Mouse (Mus musculus): ENCODE results near the gene H2-Q2. TPM values are rescaled to one million over a fixed set of nuclear protein-coding genes. Genes with fewer than 3 reads are reported as not detected.
A peak's percentile ranks its signal among the peaks of the same experiment; 100 is the strongest.
"Not testable (repeated sequence)": the region's sequence is repeated elsewhere in the genome, so short reads cannot be mapped to it uniquely, and the experiment has no call there.

H2-Q2 gene
- total and polyA plus RNA-seq, 3 experiments, result 0.19 to 4.1 TPM; not detected in 1

DNA sequence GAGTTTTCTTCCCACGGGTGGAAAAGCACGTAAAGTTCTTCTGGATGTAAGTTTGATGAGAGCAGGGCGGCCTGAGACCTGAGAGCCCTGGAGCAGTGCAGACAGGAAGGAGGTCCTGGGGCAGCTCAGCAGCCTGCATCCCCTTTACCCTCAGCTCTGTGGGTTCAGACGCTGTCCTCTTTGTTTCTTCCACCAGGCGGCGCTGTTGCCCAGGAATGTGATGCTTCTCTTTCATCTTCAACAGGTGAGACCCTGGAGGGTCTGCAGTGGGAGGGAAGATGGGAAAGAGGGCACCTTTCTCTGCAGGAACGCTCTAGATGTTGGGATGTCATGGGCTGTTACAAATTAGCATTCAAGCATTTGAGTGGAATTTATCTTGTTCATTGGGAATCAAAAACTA is 47.8 kb downstream of the H2-Q2 start:
- H3K36me3 ChIP-seq (ENCODE audit: control insufficient read depth in 1 of 2, insufficient read depth in 2 of 2, low read length in 2 of 2); H3K27ac ChIP-seq (ENCODE audit: control insufficient read depth, low read depth, low read length); H3K27me3 ChIP-seq (ENCODE audit: control insufficient read depth in 1 of 2, insufficient read depth in 2 of 2, low read length in 2 of 2); H3K9ac ChIP-seq (ENCODE audit: control insufficient read depth, low read depth, low read length, poor library complexity, severe bottlenecking); H3K9me3 ChIP-seq (replicated peaks; ENCODE audit: insufficient read depth, low read length); H3K4me1 ChIP-seq (ENCODE audit: control insufficient read depth in 1 of 2, insufficient read depth in 2 of 2, low read length in 2 of 2); H3K79me2 ChIP-seq (ENCODE audit: control insufficient read depth, insufficient read depth, low read length, poor library complexity); H3K4me3 ChIP-seq (ENCODE audit: control insufficient read depth in 1 of 2, insufficient read depth in 1 of 2, low read depth in 2 of 2, low read length in 2 of 2): not testable (repeated sequence)
- peak; percentile 54 for DNase-seq (ENCODE audit: low read depth, low spot score)
- TF ChIP-seq CTCF (IDR thresholded peaks at IDR 0.05 in 2 of 3, conservative IDR thresholded peaks at IDR 0.05 in 1 of 3; ENCODE audit: control insufficient read depth in 1 of 3, insufficient read depth in 1 of 3, low read depth in 2 of 3, low read length in 3 of 3, poor library complexity in 1 of 3, severe bottlenecking in 1 of 3), result peak; percentile 23 to 41 (median 25); a peak in 5 of 6 replicates
- TF ChIP-seq RAD21 (IDR thresholded peaks at IDR 0.05; ENCODE audit: low read depth, low read length), result peak; percentile 8
- peak; percentile 23 for TF ChIP-seq SMC3 (IDR thresholded peaks at IDR 0.05; ENCODE audit: low read depth, low read length)

DNA sequence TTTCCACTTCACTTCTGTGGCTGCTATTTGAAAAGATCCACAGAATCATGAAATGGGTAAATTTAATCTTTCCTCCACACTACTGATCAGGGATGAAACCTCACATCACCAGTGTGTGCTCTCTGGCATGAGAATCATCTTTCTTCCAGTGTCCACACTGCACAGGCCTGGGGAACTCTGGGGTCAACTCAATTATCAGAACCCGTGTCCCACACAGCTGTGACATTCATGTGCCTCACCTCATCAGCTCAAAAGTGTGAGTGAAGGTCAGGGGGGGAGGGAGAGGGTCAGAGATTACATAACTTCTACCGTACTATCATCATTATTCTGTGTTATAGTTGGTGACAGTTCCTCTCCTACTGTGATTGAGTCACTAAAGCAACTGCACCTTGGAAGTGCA is 50.6 kb downstream of the H2-Q2 start:
- not testable (repeated sequence) for H3K4me3 ChIP-seq (ENCODE audit: control insufficient read depth in 1 of 2, insufficient read depth in 1 of 2, low read depth in 2 of 2, low read length in 2 of 2); H3K9me3 ChIP-seq (replicated peaks; ENCODE audit: insufficient read depth, low read length); H3K79me2 ChIP-seq (ENCODE audit: control insufficient read depth, insufficient read depth, low read length, poor library complexity); H3K9ac ChIP-seq (ENCODE audit: control insufficient read depth, low read depth, low read length, poor library complexity, severe bottlenecking); H3K27me3 ChIP-seq (ENCODE audit: control insufficient read depth in 1 of 2, insufficient read depth in 2 of 2, low read length in 2 of 2); DNase-seq (ENCODE audit: low read depth, low spot score); H3K4me1 ChIP-seq (ENCODE audit: control insufficient read depth in 1 of 2, insufficient read depth in 2 of 2, low read length in 2 of 2); H3K36me3 ChIP-seq (ENCODE audit: control insufficient read depth in 1 of 2, insufficient read depth in 2 of 2, low read length in 2 of 2); H3K27ac ChIP-seq (ENCODE audit: control insufficient read depth, low read depth, low read length)

DNA sequence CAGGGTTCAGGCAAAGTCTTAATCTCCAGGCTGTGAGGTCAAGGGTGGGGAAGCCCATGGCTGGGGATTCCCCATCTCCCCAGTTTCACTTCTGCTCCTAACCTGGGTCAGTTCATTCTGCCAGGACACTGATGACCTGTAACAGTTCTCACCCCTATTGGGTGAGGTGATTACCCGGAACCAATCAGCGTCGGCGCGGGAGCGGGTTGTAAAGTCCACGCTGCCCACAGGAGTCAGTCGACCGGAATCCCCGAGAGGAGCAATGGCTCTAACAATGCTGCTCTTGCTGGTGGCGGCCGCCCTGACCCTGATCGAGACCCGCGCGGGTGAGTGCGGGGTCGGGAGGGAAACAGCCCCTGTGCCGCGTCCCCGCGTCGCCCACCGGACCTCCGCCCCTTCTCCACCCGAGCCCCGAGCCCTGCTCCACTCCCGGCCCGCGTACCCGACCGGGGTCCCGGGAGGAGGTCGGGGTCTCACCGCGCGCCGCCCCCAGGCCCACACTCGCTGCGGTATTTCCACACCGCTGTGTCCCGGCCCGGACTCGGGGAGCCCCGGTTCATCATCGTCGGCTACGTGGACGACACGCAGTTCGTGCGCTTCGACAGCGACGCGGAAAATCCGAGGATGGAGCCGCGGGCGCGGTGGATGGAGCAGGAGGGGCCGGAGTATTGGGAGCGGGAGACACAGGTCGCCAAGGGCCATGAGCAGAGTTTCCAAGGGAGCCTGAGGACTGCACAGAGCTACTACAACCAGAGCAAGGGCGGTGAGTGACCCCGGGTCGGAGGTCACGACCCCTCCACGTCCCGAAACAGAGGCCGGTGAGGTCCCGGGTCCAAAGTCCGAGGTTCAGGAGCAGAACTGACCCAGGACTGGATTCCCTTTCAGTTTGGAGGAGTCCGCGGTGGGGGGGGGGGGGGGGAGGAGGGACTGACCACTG is 52.1 kb downstream of the H2-Q2 start:
- H3K27me3 ChIP-seq (ENCODE audit: control insufficient read depth in 1 of 2, insufficient read depth in 2 of 2, low read length in 2 of 2); H3K27ac ChIP-seq (ENCODE audit: control insufficient read depth, low read depth, low read length); H3K4me1 ChIP-seq (ENCODE audit: control insufficient read depth in 1 of 2, insufficient read depth in 2 of 2, low read length in 2 of 2); H3K9me3 ChIP-seq (replicated peaks; ENCODE audit: insufficient read depth, low read length); DNase-seq (ENCODE audit: low read depth, low spot score); H3K36me3 ChIP-seq (ENCODE audit: control insufficient read depth in 1 of 2, insufficient read depth in 2 of 2, low read length in 2 of 2); H3K79me2 ChIP-seq (ENCODE audit: control insufficient read depth, insufficient read depth, low read length, poor library complexity); H3K9ac ChIP-seq (ENCODE audit: control insufficient read depth, low read depth, low read length, poor library complexity, severe bottlenecking); H3K4me3 ChIP-seq (ENCODE audit: control insufficient read depth in 1 of 2, insufficient read depth in 1 of 2, low read depth in 2 of 2, low read length in 2 of 2): not testable (repeated sequence)

Other genes with a start within 250 kb of the H2-Q2 start
- not detected in 2 replicates for gene Ly6g5c, start 234.0 kb upstream of the H2-Q2 start, total RNA-seq (2012; rRNA removed)
- not detected for gene Ly6g5c, start 234.0 kb upstream of the H2-Q2 start, polyA plus RNA-seq (2012; ENCODE audit: insufficient read depth in 1 of 2, insufficient read length in 2 of 2, low read depth in 1 of 2, low replicate concordance in 2 of 2, missing spikeins in 1 of 2)
- 0.49 and 0.65 TPM in 2 replicates for gene Ly6g5b, start 226.8 kb upstream of the H2-Q2 start, total RNA-seq (2012; rRNA removed)
- gene Ly6g5b, start 226.8 kb upstream of the H2-Q2 start, polyA plus RNA-seq (2012; ENCODE audit: insufficient read depth in 1 of 2, insufficient read length in 2 of 2, low read depth in 1 of 2, low replicate concordance in 2 of 2, missing spikeins in 1 of 2), result 1 to 10 TPM in 1 of 2 experiments, not detected in 1; 1.4 TPM
- 44.7 and 44.9 TPM in 2 replicates for gene Gpank1, start 220.8 kb upstream of the H2-Q2 start, total RNA-seq (2012; rRNA removed)
- gene Gpank1, start 220.8 kb upstream of the H2-Q2 start, polyA plus RNA-seq (2012; ENCODE audit: insufficient read depth in 1 of 2, insufficient read length in 2 of 2, low read depth in 1 of 2, low replicate concordance in 2 of 2, missing spikeins in 1 of 2), result 10 to 100 TPM in 1 of 2 experiments, not detected in 1; 40.4 TPM
- gene Csnk2b, start 220.2 kb upstream of the H2-Q2 start, total RNA-seq (2012; rRNA removed), result 193 and 222 TPM in 2 replicates
- gene Csnk2b, start 220.2 kb upstream of the H2-Q2 start, polyA plus RNA-seq (2012; ENCODE audit: insufficient read depth in 1 of 2, insufficient read length in 2 of 2, low read depth in 1 of 2, low replicate concordance in 2 of 2, missing spikeins in 1 of 2), result 100 to 1,000 TPM in 1 of 2 experiments, not detected in 1; 607 TPM
- 9.3 and 13.6 TPM in 2 replicates for gene D17H6S53E, start 215.9 kb upstream of the H2-Q2 start, total RNA-seq (2012; rRNA removed)
- 10 to 100 TPM in 1 of 2 experiments, not detected in 1; 11.6 TPM for gene D17H6S53E, start 215.9 kb upstream of the H2-Q2 start, polyA plus RNA-seq (2012; ENCODE audit: insufficient read depth in 1 of 2, insufficient read length in 2 of 2, low read depth in 1 of 2, low replicate concordance in 2 of 2, missing spikeins in 1 of 2)
- 0.15 TPM in 1 of 2 replicates, not detected in the other for gene Apom, start 210.2 kb upstream of the H2-Q2 start, total RNA-seq (2012; rRNA removed)
- under 1 TPM in 1 of 2 experiments, not detected in 1; 0.79 TPM for gene Apom, start 210.2 kb upstream of the H2-Q2 start, polyA plus RNA-seq (2012; ENCODE audit: insufficient read depth in 1 of 2, insufficient read length in 2 of 2, low read depth in 1 of 2, low replicate concordance in 2 of 2, missing spikeins in 1 of 2)
- gene Bag6, start 207.1 kb upstream of the H2-Q2 start, total RNA-seq (2012; rRNA removed), result 98.2 and 102 TPM in 2 replicates
- gene Bag6, start 207.1 kb upstream of the H2-Q2 start, polyA plus RNA-seq (2012; ENCODE audit: insufficient read depth in 1 of 2, insufficient read length in 2 of 2, low read depth in 1 of 2, low replicate concordance in 2 of 2, missing spikeins in 1 of 2), result 100 to 1,000 TPM in 1 of 2 experiments, not detected in 1; 283 TPM
- 87.6 and 102 TPM in 2 replicates for gene Prrc2a, start 177.3 kb upstream of the H2-Q2 start, total RNA-seq (2012; rRNA removed)
- 100 to 1,000 TPM in 1 of 2 experiments, 10 to 100 TPM in 1; 71.0 to 663 TPM for gene Prrc2a, start 177.3 kb upstream of the H2-Q2 start, polyA plus RNA-seq (2012; ENCODE audit: insufficient read depth in 1 of 2, insufficient read length in 2 of 2, low read depth in 1 of 2, low replicate concordance in 2 of 2, missing spikeins in 1 of 2)
- gene Aif1, start 166.2 kb upstream of the H2-Q2 start, total RNA-seq (2012; rRNA removed), result 0.29 and 0.42 TPM in 2 replicates
- gene Aif1, start 166.2 kb upstream of the H2-Q2 start, polyA plus RNA-seq (2012; ENCODE audit: insufficient read depth in 1 of 2, insufficient read length in 2 of 2, low read depth in 1 of 2, low replicate concordance in 2 of 2, missing spikeins in 1 of 2), result under 1 TPM in 1 of 2 experiments, not detected in 1; 0.45 TPM
- gene Lst1, start 153.8 kb upstream of the H2-Q2 start, total RNA-seq (2012; rRNA removed), result 15.2 and 16.9 TPM in 2 replicates
- 10 to 100 TPM in 1 of 2 experiments, not detected in 1; 29.0 TPM for gene Lst1, start 153.8 kb upstream of the H2-Q2 start, polyA plus RNA-seq (2012; ENCODE audit: insufficient read depth in 1 of 2, insufficient read length in 2 of 2, low read depth in 1 of 2, low replicate concordance in 2 of 2, missing spikeins in 1 of 2)
- gene Ltb, start 147.8 kb upstream of the H2-Q2 start, total RNA-seq (2012; rRNA removed), result 0.75 and 1.1 TPM in 2 replicates
- 1 to 10 TPM in 1 of 2 experiments, not detected in 1; 1.5 TPM for gene Ltb, start 147.8 kb upstream of the H2-Q2 start, polyA plus RNA-seq (2012; ENCODE audit: insufficient read depth in 1 of 2, insufficient read length in 2 of 2, low read depth in 1 of 2, low replicate concordance in 2 of 2, missing spikeins in 1 of 2)
- 0.95 and 1.2 TPM in 2 replicates for gene Tnf, start 140.2 kb upstream of the H2-Q2 start, total RNA-seq (2012; rRNA removed)
- 1 to 10 TPM in 1 of 2 experiments, not detected in 1; 2.0 TPM for gene Tnf, start 140.2 kb upstream of the H2-Q2 start, polyA plus RNA-seq (2012; ENCODE audit: insufficient read depth in 1 of 2, insufficient read length in 2 of 2, low read depth in 1 of 2, low replicate concordance in 2 of 2, missing spikeins in 1 of 2)
- not detected in 2 replicates for gene Lta, start 136.9 kb upstream of the H2-Q2 start, total RNA-seq (2012; rRNA removed)
- gene Lta, start 136.9 kb upstream of the H2-Q2 start, polyA plus RNA-seq (2012; ENCODE audit: insufficient read depth in 1 of 2, insufficient read length in 2 of 2, low read depth in 1 of 2, low replicate concordance in 2 of 2, missing spikeins in 1 of 2), result under 1 TPM in 1 of 2 experiments, not detected in 1; 0.24 TPM
- gene Gm16181, start 121.4 kb upstream of the H2-Q2 start, total RNA-seq (2012; rRNA removed), result not detected in 2 replicates
- under 1 TPM in 1 of 2 experiments, not detected in 1; 0.58 TPM for gene Gm16181, start 121.4 kb upstream of the H2-Q2 start, polyA plus RNA-seq (2012; ENCODE audit: insufficient read depth in 1 of 2, insufficient read length in 2 of 2, low read depth in 1 of 2, low replicate concordance in 2 of 2, missing spikeins in 1 of 2)
- 0.46 and 0.56 TPM in 2 replicates for gene Atp6v1g2, start 108.6 kb upstream of the H2-Q2 start, total RNA-seq (2012; rRNA removed)
- gene Atp6v1g2, start 108.6 kb upstream of the H2-Q2 start, polyA plus RNA-seq (2012; ENCODE audit: insufficient read depth in 1 of 2, insufficient read length in 2 of 2, low read depth in 1 of 2, low replicate concordance in 2 of 2, missing spikeins in 1 of 2), result 1 to 10 TPM in 1 of 2 experiments, not detected in 1; 4.7 TPM
- gene Nfkbil1, start 106.5 kb upstream of the H2-Q2 start, total RNA-seq (2012; rRNA removed), result 10.1 and 10.3 TPM in 2 replicates
- 10 to 100 TPM in 1 of 2 experiments, not detected in 1; 26.0 TPM for gene Nfkbil1, start 106.5 kb upstream of the H2-Q2 start, polyA plus RNA-seq (2012; ENCODE audit: insufficient read depth in 1 of 2, insufficient read length in 2 of 2, low read depth in 1 of 2, low replicate concordance in 2 of 2, missing spikeins in 1 of 2)
- gene Ddx39b, start 100.5 kb upstream of the H2-Q2 start, total RNA-seq (2012; rRNA removed), result 206 and 270 TPM in 2 replicates
- 100 to 1,000 TPM; 581 to 787 TPM for gene Ddx39b, start 100.5 kb upstream of the H2-Q2 start, polyA plus RNA-seq (2012; ENCODE audit: insufficient read depth in 1 of 2, insufficient read length in 2 of 2, low read depth in 1 of 2, low replicate concordance in 2 of 2, missing spikeins in 1 of 2)
- gene H2-D1, start 79.5 kb upstream of the H2-Q2 start, total RNA-seq (2012; rRNA removed), result 58.7 and 60.1 TPM in 2 replicates
- 10 to 100 TPM in 1 of 2 experiments, not detected in 1; 97.9 TPM for gene H2-D1, start 79.5 kb upstream of the H2-Q2 start, polyA plus RNA-seq (2012; ENCODE audit: insufficient read depth in 1 of 2, insufficient read length in 2 of 2, low read depth in 1 of 2, low replicate concordance in 2 of 2, missing spikeins in 1 of 2)
- gene H2-Q1, start 21.8 kb upstream of the H2-Q2 start, total RNA-seq (2012; rRNA removed), result 1.7 TPM in 2 replicates
- under 1 TPM in 1 of 2 experiments, not detected in 1; 0.52 TPM for gene H2-Q1, start 21.8 kb upstream of the H2-Q2 start, polyA plus RNA-seq (2012; ENCODE audit: insufficient read depth in 1 of 2, insufficient read length in 2 of 2, low read depth in 1 of 2, low replicate concordance in 2 of 2, missing spikeins in 1 of 2)
- gene H2-Q4, start 37.4 kb downstream of the H2-Q2 start, total RNA-seq (2012; rRNA removed), result 8.9 and 9.1 TPM in 2 replicates
- gene H2-Q4, start 37.4 kb downstream of the H2-Q2 start, polyA plus RNA-seq (2012; ENCODE audit: insufficient read depth in 1 of 2, insufficient read length in 2 of 2, low read depth in 1 of 2, low replicate concordance in 2 of 2, missing spikeins in 1 of 2), result 10 to 100 TPM in 1 of 2 experiments, not detected in 1; 25.5 TPM
- 1.4 and 1.8 TPM in 2 replicates for gene H2-Q6, start 82.6 kb downstream of the H2-Q2 start, total RNA-seq (2012; rRNA removed)
- gene H2-Q6, start 82.6 kb downstream of the H2-Q2 start, polyA plus RNA-seq (2012; ENCODE audit: insufficient read depth in 1 of 2, insufficient read length in 2 of 2, low read depth in 1 of 2, low replicate concordance in 2 of 2, missing spikeins in 1 of 2), result 10 to 100 TPM in 1 of 2 experiments, not detected in 1; 11.7 TPM
- gene H2-Q7, start 96.9 kb downstream of the H2-Q2 start, total RNA-seq (2012; rRNA removed), result 0.23 TPM in 1 of 2 replicates, not detected in the other
- 1 to 10 TPM in 1 of 2 experiments, not detected in 1; 4.0 TPM for gene H2-Q7, start 96.9 kb downstream of the H2-Q2 start, polyA plus RNA-seq (2012; ENCODE audit: insufficient read depth in 1 of 2, insufficient read length in 2 of 2, low read depth in 1 of 2, low replicate concordance in 2 of 2, missing spikeins in 1 of 2)
- gene H2-Q10, start 127.8 kb downstream of the H2-Q2 start, total RNA-seq (2012; rRNA removed), result 0.13 and 0.15 TPM in 2 replicates
- gene H2-Q10, start 127.8 kb downstream of the H2-Q2 start, polyA plus RNA-seq (2012; ENCODE audit: insufficient read depth in 1 of 2, insufficient read length in 2 of 2, low read depth in 1 of 2, low replicate concordance in 2 of 2, missing spikeins in 1 of 2), result 1 to 10 TPM in 1 of 2 experiments, not detected in 1; 8.9 TPM
- gene Pou5f1, start 163.8 kb downstream of the H2-Q2 start, total RNA-seq (2012; rRNA removed), result not detected in 2 replicates
- not detected for gene Pou5f1, start 163.8 kb downstream of the H2-Q2 start, polyA plus RNA-seq (2012; ENCODE audit: insufficient read depth in 1 of 2, insufficient read length in 2 of 2, low read depth in 1 of 2, low replicate concordance in 2 of 2, missing spikeins in 1 of 2)
- 16.6 and 20.3 TPM in 2 replicates for gene Tcf19, start 174.6 kb downstream of the H2-Q2 start, total RNA-seq (2012; rRNA removed)
- 10 to 100 TPM in 1 of 2 experiments, not detected in 1; 25.7 TPM for gene Tcf19, start 174.6 kb downstream of the H2-Q2 start, polyA plus RNA-seq (2012; ENCODE audit: insufficient read depth in 1 of 2, insufficient read length in 2 of 2, low read depth in 1 of 2, low replicate concordance in 2 of 2, missing spikeins in 1 of 2)
- 11.6 and 14.3 TPM in 2 replicates for gene Cchcr1, start 174.9 kb downstream of the H2-Q2 start, total RNA-seq (2012; rRNA removed)
- gene Cchcr1, start 174.9 kb downstream of the H2-Q2 start, polyA plus RNA-seq (2012; ENCODE audit: insufficient read depth in 1 of 2, insufficient read length in 2 of 2, low read depth in 1 of 2, low replicate concordance in 2 of 2, missing spikeins in 1 of 2), result 10 to 100 TPM in 1 of 2 experiments, not detected in 1; 21.7 TPM
- gene Psors1c2, start 191.0 kb downstream of the H2-Q2 start, total RNA-seq (2012; rRNA removed), result 0.20 and 0.27 TPM in 2 replicates
- gene Psors1c2, start 191.0 kb downstream of the H2-Q2 start, polyA plus RNA-seq (2012; ENCODE audit: insufficient read depth in 1 of 2, insufficient read length in 2 of 2, low read depth in 1 of 2, low replicate concordance in 2 of 2, missing spikeins in 1 of 2), result 1 to 10 TPM in 1 of 2 experiments, not detected in 1; 1.3 TPM
- gene Cdsn, start 209.9 kb downstream of the H2-Q2 start, total RNA-seq (2012; rRNA removed), result 0.08 and 0.23 TPM in 2 replicates
- gene Cdsn, start 209.9 kb downstream of the H2-Q2 start, polyA plus RNA-seq (2012; ENCODE audit: insufficient read depth in 1 of 2, insufficient read length in 2 of 2, low read depth in 1 of 2, low replicate concordance in 2 of 2, missing spikeins in 1 of 2), result under 1 TPM in 1 of 2 experiments, not detected in 1; 0.79 TPM
- gene 2300002M23Rik, start 225.2 kb downstream of the H2-Q2 start, total RNA-seq (2012; rRNA removed), result not detected in 2 replicates
- gene 2300002M23Rik, start 225.2 kb downstream of the H2-Q2 start, polyA plus RNA-seq (2012; ENCODE audit: insufficient read depth in 1 of 2, insufficient read length in 2 of 2, low read depth in 1 of 2, low replicate concordance in 2 of 2, missing spikeins in 1 of 2), result not detected